Mouse (Mus musculus): ENCODE measurements around the gene Adig. TPM values are rescaled to one million over a fixed set of nuclear protein-coding genes. Genes with fewer than 3 reads are reported as not detected.

Adig gene
- polyA plus RNA-seq, 1 experiment from 2014 or later, result not detected

GRCm38 (mm10) chr2:158545266-158545665 lies 42.9 kb downstream of the Adig start:
- H3K36me3 ChIP-seq, result no peaks in the 10 kb centered on the region
- 65% methylated on average over 2 of the region's 2 CpGs for WGBS
- no peaks in the 10 kb centered on the region for H3K9me3 ChIP-seq (replicated peaks)
- peaks cover 28% of the 10 kb centered on the region for H3K27me3 ChIP-seq
- no peak for ATAC-seq (replicated peaks; ENCODE audit: insufficient number of reproducible peaks, insufficient read depth, low FRiP score, low read depth)
- peaks cover 4% of the 10 kb centered on the region for H3K4me1 ChIP-seq (replicated peaks)
- no peak overlapping the region for H3K4me2 ChIP-seq
- no peak overlapping the region for H3K4me3 ChIP-seq
- H3K27ac ChIP-seq, result no peak overlapping the region
- H3K9ac ChIP-seq, result no peak overlapping the region

DNA sequence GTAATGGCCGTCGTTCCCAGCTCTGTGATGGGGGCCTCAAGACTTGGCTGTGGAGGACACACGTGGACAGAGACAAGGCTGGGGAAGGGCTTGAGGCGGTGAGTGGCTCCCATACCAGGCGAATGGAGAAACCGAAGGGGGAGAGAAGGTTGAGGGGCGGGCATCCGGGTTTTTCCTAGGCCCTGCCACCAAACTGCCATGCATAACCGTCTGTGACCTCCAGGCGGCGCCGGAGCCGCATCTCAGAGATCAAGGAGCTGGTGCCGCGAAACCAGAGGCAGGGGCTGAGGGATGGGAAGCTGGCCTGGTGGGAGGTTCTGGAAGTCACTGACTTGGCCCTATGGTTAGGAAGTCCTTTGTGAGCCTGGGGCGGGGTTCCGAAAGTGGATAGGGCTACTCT lies 44.3 kb downstream of the Adig start:
- no peaks in the 10 kb centered on the region for H3K9me3 ChIP-seq (replicated peaks)
- no peak overlapping the region for H3K4me3 ChIP-seq
- H3K4me1 ChIP-seq (replicated peaks), result peaks cover 4% of the 10 kb centered on the region
- no peaks in the 10 kb centered on the region for H3K36me3 ChIP-seq
- no peak overlapping the region for H3K27ac ChIP-seq
- peak overlapping the region; percentile 29; the same call in 1 of the 2 replicates for H3K4me2 ChIP-seq
- no peak overlapping the region for H3K9ac ChIP-seq
- ATAC-seq (replicated peaks; ENCODE audit: insufficient number of reproducible peaks, insufficient read depth, low FRiP score, low read depth), result no peak
- 6% methylated on average over 17 of the region's 17 CpGs for WGBS
- H3K27me3 ChIP-seq, result peaks cover 39% of the 10 kb centered on the region

- 0% methylated on average over 3 of the region's 3 CpGs for WGBS
- Histone ChIP-seq H3K9ac (no peak overlapping the region), H3K36me3 (no peaks in the 10 kb centered on the region), H3K4me1 (replicated peaks) (peaks cover 4% of the 10 kb centered on the region), H3K9me3 (replicated peaks) (no peaks in the 10 kb centered on the region), H3K27me3 (peaks cover 58% of the 10 kb centered on the region), H3K27ac (no peak overlapping the region), H3K4me3 (no peak overlapping the region), H3K4me2 (no peak overlapping the region)
- no peak for ATAC-seq (replicated peaks; ENCODE audit: insufficient number of reproducible peaks, insufficient read depth, low FRiP score, low read depth)
Observed at GRCm38 (mm10) chr2:158550067-158550466, 47.7 kb downstream of the Adig start.

- 16% methylated on average over 10 of the region's 10 CpGs for WGBS
- no peaks in the 10 kb centered on the region for H3K36me3 ChIP-seq
- H3K9ac ChIP-seq, result no peak overlapping the region
- H3K27me3 ChIP-seq, result peaks cover 60% of the 10 kb centered on the region
- H3K4me2 ChIP-seq, result no peak overlapping the region
- no peaks in the 10 kb centered on the region for H3K9me3 ChIP-seq (replicated peaks)
- peaks cover 12% of the 10 kb centered on the region for H3K4me1 ChIP-seq (replicated peaks)
- no peak overlapping the region for H3K27ac ChIP-seq
- no peak for ATAC-seq (replicated peaks; ENCODE audit: insufficient number of reproducible peaks, insufficient read depth, low FRiP score, low read depth)
- H3K4me3 ChIP-seq, result no peak overlapping the region
Observed at GRCm38 (mm10) chr2:158554366-158554765, 52.0 kb downstream of the Adig start.

DNA sequence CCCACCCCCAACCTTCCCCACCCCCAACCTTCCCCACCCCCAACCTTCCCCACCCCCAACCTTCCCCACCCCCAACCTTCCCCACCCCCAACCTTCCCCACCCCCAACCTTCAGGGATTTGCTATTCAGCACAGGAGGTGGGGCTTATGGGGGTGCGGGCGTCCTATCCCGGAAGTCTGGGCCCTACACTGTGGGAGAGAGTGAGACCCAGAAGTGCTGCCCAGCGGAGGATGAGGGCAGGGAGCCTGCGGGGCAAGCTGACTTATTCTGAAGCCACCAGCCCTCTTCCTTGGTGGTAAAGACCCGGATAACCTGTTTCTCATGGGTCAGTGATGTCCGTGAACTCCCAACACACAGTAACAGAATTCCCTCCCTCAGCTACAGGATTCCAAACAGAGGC lies 52.8 kb downstream of the Adig start:
- 2% methylated on average over 7 of the region's 7 CpGs for whole genome bisulfite sequencing
- Histone ChIP-seq H3K9me3 (replicated peaks) (no peaks in the 10 kb centered on the region), H3K4me3 (peak overlapping the region; percentile 17), H3K36me3 (no peaks in the 10 kb centered on the region), H3K4me2 (peak overlapping the region; percentile 56), H3K9ac (no peak overlapping the region), H3K27ac (no peak overlapping the region), H3K4me1 (replicated peaks) (peaks cover 12% of the 10 kb centered on the region), H3K27me3 (peaks cover 52% of the 10 kb centered on the region)
- no peak for ATAC-seq (replicated peaks; ENCODE audit: insufficient number of reproducible peaks, insufficient read depth, low FRiP score, low read depth)

DNA sequence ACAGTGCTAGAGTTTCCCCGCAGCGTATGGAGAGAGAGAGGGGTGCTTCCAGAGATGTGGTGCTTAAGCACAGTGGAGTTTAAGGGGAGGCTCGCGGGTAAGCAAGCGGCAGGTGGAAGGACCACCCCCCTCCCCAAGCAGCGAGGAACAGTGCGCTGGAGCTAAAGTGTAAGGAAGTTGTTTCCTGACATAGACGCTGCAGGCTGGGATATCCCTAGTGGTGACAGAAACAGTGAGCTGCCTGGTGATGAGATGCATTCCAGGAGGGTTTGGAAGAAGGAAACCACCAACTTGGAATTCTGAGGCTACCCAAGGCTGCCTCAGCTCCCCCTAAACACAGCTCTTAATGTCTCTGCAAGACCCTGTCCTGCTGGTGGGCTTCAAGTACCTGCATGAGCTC lies 53.4 kb downstream of the Adig start:
- Histone ChIP-seq H3K36me3 (no peaks in the 10 kb centered on the region), H3K4me1 (replicated peaks) (peaks cover 12% of the 10 kb centered on the region), H3K4me2 (peak overlapping the region; percentile 56), H3K9ac (no peak overlapping the region), H3K27me3 (peaks cover 47% of the 10 kb centered on the region), H3K4me3 (peak overlapping the region; percentile 24), H3K27ac (no peak overlapping the region), H3K9me3 (replicated peaks) (no peaks in the 10 kb centered on the region)
- no peak for ATAC-seq (replicated peaks; ENCODE audit: insufficient number of reproducible peaks, insufficient read depth, low FRiP score, low read depth)
- under 1% methylated on average over 8 of the region's 8 CpGs for WGBS

DNA sequence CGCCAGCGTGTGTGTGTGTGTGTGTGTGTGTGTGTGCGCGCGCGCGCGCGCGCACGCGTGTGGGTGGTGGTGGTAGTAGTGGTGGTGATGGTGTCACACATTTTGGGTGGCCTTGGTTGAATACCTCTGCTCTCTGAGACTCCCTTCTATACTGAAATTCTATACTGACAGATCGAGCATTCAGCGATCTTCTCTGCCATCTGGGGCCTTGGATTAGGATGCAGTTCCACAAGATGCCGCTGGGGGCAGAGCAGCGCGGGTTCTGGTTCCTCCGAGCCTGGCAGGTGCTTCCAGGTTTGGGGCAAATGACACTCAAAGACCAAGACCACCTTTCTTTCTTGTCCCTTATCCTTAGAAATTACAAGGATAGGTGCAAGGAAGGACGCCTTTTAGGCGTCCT lies 53.8 kb downstream of the Adig start:
- no peak overlapping the region for H3K9ac ChIP-seq
- 2% methylated on average over 20 of the region's 20 CpGs for WGBS
- H3K27ac ChIP-seq, result no peak overlapping the region
- ATAC-seq (replicated peaks; ENCODE audit: insufficient number of reproducible peaks, insufficient read depth, low FRiP score, low read depth), result no peak
- H3K36me3 ChIP-seq, result no peaks in the 10 kb centered on the region
- H3K27me3 ChIP-seq, result peaks cover 46% of the 10 kb centered on the region
- peak overlapping the region; percentile 56 for H3K4me2 ChIP-seq
- H3K4me1 ChIP-seq (replicated peaks), result peaks cover 12% of the 10 kb centered on the region
- H3K9me3 ChIP-seq (replicated peaks), result no peaks in the 10 kb centered on the region
- peak overlapping the region; percentile 24 for H3K4me3 ChIP-seq

GRCm38 (mm10) chr2:158556750-158557149 lies 54.3 kb downstream of the Adig start:
- H3K27me3 ChIP-seq, result peaks cover 41% of the 10 kb centered on the region
- H3K4me1 ChIP-seq (replicated peaks), result peaks cover 12% of the 10 kb centered on the region
- no peak overlapping the region for H3K4me3 ChIP-seq
- H3K27ac ChIP-seq, result no peak overlapping the region
- ATAC-seq (replicated peaks; ENCODE audit: insufficient number of reproducible peaks, insufficient read depth, low FRiP score, low read depth), result no peak
- 14% methylated on average over 5 of the region's 5 CpGs for WGBS
- H3K36me3 ChIP-seq, result no peaks in the 10 kb centered on the region
- no peak overlapping the region for H3K9ac ChIP-seq
- H3K4me2 ChIP-seq, result no peak overlapping the region
- no peaks in the 10 kb centered on the region for H3K9me3 ChIP-seq (replicated peaks)

Other genes with a start within 250 kb of the Adig start
- not detected in 2 replicates for gene Bpi, start 244.5 kb upstream of the Adig start, polyA plus RNA-seq (2015; fragmentation: Nextera tagmentation; extraction: Ambion mirVana)
- 11.4 and 15.8 TPM in 2 replicates for gene Lbp, start 196.1 kb upstream of the Adig start, polyA plus RNA-seq (2015; fragmentation: Nextera tagmentation; extraction: Ambion mirVana)
- 0.64 and 3.9 TPM in 2 replicates for gene Snhg11, start 127.0 kb upstream of the Adig start, polyA plus RNA-seq (2015; fragmentation: Nextera tagmentation; extraction: Ambion mirVana)
- 11.0 and 12.7 TPM in 2 replicates for gene Ralgapb, start 92.8 kb upstream of the Adig start, polyA plus RNA-seq (2015; fragmentation: Nextera tagmentation; extraction: Ambion mirVana)
- not detected in 2 replicates for gene Arhgap40, start 10.2 kb downstream of the Adig start, polyA plus RNA-seq (2015; fragmentation: Nextera tagmentation; extraction: Ambion mirVana)
- not detected in 2 replicates for gene Slc32a1, start 108.2 kb downstream of the Adig start, polyA plus RNA-seq (2015; fragmentation: Nextera tagmentation; extraction: Ambion mirVana)
- 5.6 and 7.4 TPM in 2 replicates for gene Actr5, start 122.3 kb downstream of the Adig start, polyA plus RNA-seq (2015; fragmentation: Nextera tagmentation; extraction: Ambion mirVana)
- gene Ppp1r16b, start 162.8 kb downstream of the Adig start, polyA plus RNA-seq (2015; fragmentation: Nextera tagmentation; extraction: Ambion mirVana), result 5.2 and 6.8 TPM in 2 replicates

All from heart, embryonic 15.5 days (tissue).